Mouse (Mus musculus): Measurements from ENCODE around the gene Rgl2. TPM values are rescaled to one million over a fixed set of nuclear protein-coding genes. Genes with fewer than 3 reads are reported as not detected.

Gene Rgl2
- polyA plus RNA-seq, 1 experiment = 90.4 TPM

GRCm38 (mm10) chr17:33954646-33955554 lies 25.6 kb downstream of the Rgl2 start:
- H3K36me3 ChIP-seq (replicated peaks; ENCODE audit: low read length) = peaks cover 65% of the 10 kb centered on the region

GRCm38 (mm10) chr17:33955555-33956214 lies 26.3 kb downstream of the Rgl2 start, which contains the start of the genes Vps52 and Rps18:
TSS of gene Vps52 (plus strand) at chr17:33955812.
TSS of gene Rps18 (minus strand) at chr17:33956001.
- Histone ChIP-seq H3K4me3 (replicated peaks) (peak within 1 kb of the TSS; percentile 98), H3K4me1 (peaks cover 58% of the 10 kb centered on the region), H3K36me3 (replicated peaks; ENCODE audit: low read length) (peaks cover 64% of the 10 kb centered on the region), H3K27me3 (replicated peaks) (no peaks in the 10 kb centered on the region), H3K9me3 (no peaks in the 10 kb centered on the region)
- TF ChIP-seq FLI1 (IDR thresholded peaks at IDR 0.05; ENCODE audit: low read length) (peak; percentile 92), GATA1 (IDR thresholded peaks at IDR 0.05; ENCODE audit: borderline replicate concordance, low read length) (no peak)

More at GRCm38 (mm10) chr17:33954646-33955554, 25.6 kb downstream of the Rgl2 start:
- Histone ChIP-seq H3K4me3 (replicated peaks) (peak overlapping the region; percentile 98), H3K4me1 (peaks cover 66% of the 10 kb centered on the region), H3K9me3 (no peaks in the 10 kb centered on the region), H3K27me3 (replicated peaks) (no peaks in the 10 kb centered on the region)
- TF ChIP-seq GATA1 (IDR thresholded peaks at IDR 0.05; ENCODE audit: borderline replicate concordance, low read length) (no peak), FLI1 (IDR thresholded peaks at IDR 0.05; ENCODE audit: low read length) (no peak)

DNA sequence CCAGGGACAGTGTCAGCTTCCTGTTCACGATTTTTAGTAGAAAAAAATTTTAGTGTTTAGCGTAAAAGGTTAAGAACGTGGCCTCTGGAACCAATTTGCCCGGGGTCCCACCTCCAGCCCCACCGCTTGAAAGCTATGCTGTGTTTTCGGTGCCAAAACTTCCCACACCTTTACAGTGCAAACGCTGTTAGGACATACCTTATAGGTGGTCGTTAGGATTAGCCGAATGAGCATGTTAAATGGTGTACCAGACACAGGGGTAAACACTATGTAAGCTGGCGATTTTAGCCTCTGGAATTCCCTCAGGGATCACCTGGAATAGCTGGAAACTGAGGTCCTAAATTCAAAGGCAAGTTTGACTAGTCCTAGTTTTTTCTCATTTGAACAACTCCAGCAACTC lies 27.0 kb downstream of the Rgl2 start:
- TF ChIP-seq FLI1 (IDR thresholded peaks at IDR 0.05; ENCODE audit: low read length) (no peak), GATA1 (IDR thresholded peaks at IDR 0.05; ENCODE audit: borderline replicate concordance, low read length) (no peak)

GRCm38 (mm10) chr17:33957493-33957892 lies 28.1 kb downstream of the Rgl2 start:
- H3K36me3 ChIP-seq (replicated peaks; ENCODE audit: low read length) = peaks cover 67% of the 10 kb centered on the region
- no peaks in the 10 kb centered on the region for H3K27me3 ChIP-seq (replicated peaks)
- H3K9me3 ChIP-seq = no peaks in the 10 kb centered on the region
- TF ChIP-seq FLI1 (IDR thresholded peaks at IDR 0.05; ENCODE audit: low read length) = no peak
- TF ChIP-seq GATA1 (IDR thresholded peaks at IDR 0.05; ENCODE audit: borderline replicate concordance, low read length) = no peak
- H3K4me1 ChIP-seq = peaks cover 40% of the 10 kb centered on the region
- no peak overlapping the region for H3K4me3 ChIP-seq (replicated peaks)

More for the DNA sequence above, 27.0 kb downstream of the Rgl2 start:
- H3K27me3 ChIP-seq (replicated peaks) = no peaks in the 10 kb centered on the region
- H3K4me1 ChIP-seq = peaks cover 51% of the 10 kb centered on the region
- H3K9me3 ChIP-seq = no peaks in the 10 kb centered on the region
- peak overlapping the region; percentile 98 for H3K4me3 ChIP-seq (replicated peaks)
- H3K36me3 ChIP-seq (replicated peaks; ENCODE audit: low read length) = peaks cover 70% of the 10 kb centered on the region

- Histone ChIP-seq H3K4me1 (peaks cover 30% of the 10 kb centered on the region), H3K36me3 (replicated peaks; ENCODE audit: low read length) (peaks cover 67% of the 10 kb centered on the region), H3K4me3 (replicated peaks) (no peak overlapping the region), H3K9me3 (no peaks in the 10 kb centered on the region), H3K27me3 (replicated peaks) (no peaks in the 10 kb centered on the region)
- TF ChIP-seq GATA1 (IDR thresholded peaks at IDR 0.05; ENCODE audit: borderline replicate concordance, low read length) (no peak), FLI1 (IDR thresholded peaks at IDR 0.05; ENCODE audit: low read length) (no peak)
Measured at GRCm38 (mm10) chr17:33958451-33958850, 29.1 kb downstream of the Rgl2 start.

DNA sequence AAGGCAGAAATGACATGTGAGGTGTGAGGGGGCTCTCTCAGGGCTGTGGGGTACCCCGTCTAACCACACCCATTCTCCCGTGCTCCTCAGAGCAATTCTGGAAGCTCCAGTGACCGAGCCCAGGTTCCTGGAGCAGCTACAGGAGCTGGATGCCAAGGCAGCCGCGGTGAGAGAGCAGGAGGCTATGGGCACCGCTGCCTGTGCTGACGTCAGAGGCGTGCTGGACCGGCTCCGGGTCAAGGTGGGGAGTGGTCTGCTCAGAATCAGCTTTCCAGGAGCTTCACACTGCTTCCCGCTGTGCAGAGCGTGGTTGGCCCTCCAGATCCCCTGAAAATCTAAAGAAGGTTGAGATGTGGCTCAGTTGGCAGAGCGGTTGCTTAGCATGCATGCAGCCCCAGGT lies 29.8 kb downstream of the Rgl2 start:
- H3K27me3 ChIP-seq (replicated peaks) = no peaks in the 10 kb centered on the region
- H3K4me1 ChIP-seq = peaks cover 27% of the 10 kb centered on the region
- H3K36me3 ChIP-seq (replicated peaks; ENCODE audit: low read length) = peaks cover 63% of the 10 kb centered on the region
- no peaks in the 10 kb centered on the region for H3K9me3 ChIP-seq
- no peak overlapping the region for H3K4me3 ChIP-seq (replicated peaks)
- TF ChIP-seq FLI1 (IDR thresholded peaks at IDR 0.05; ENCODE audit: low read length) = no peak
- no peak for TF ChIP-seq GATA1 (IDR thresholded peaks at IDR 0.05; ENCODE audit: borderline replicate concordance, low read length)

DNA sequence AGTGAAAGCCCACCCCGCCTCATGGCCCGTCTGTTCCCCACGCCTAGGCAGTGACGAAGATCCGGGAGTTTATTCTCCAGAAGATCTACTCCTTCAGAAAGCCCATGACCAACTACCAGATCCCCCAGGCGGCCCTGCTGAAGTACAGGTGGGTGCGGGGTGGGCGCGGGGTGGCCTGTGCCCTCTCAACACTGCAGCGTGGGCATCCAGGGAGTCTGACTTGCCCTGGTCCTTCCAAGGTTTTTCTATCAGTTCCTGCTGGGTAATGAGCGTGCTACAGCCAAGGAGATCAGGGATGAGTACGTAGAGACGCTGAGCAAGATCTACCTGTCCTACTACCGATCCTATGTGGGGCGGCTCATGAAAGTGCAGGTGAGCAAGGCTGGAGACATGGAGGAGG lies 30.6 kb downstream of the Rgl2 start:
- H3K27me3 ChIP-seq (replicated peaks) = no peaks in the 10 kb centered on the region
- TF ChIP-seq FLI1 (IDR thresholded peaks at IDR 0.05; ENCODE audit: low read length) = no peak
- no peak for TF ChIP-seq GATA1 (IDR thresholded peaks at IDR 0.05; ENCODE audit: borderline replicate concordance, low read length)
- peaks cover 61% of the 10 kb centered on the region for H3K36me3 ChIP-seq (replicated peaks; ENCODE audit: low read length)
- no peaks in the 10 kb centered on the region for H3K9me3 ChIP-seq
- peaks cover 19% of the 10 kb centered on the region for H3K4me1 ChIP-seq
- H3K4me3 ChIP-seq (replicated peaks) = no peak overlapping the region

DNA sequence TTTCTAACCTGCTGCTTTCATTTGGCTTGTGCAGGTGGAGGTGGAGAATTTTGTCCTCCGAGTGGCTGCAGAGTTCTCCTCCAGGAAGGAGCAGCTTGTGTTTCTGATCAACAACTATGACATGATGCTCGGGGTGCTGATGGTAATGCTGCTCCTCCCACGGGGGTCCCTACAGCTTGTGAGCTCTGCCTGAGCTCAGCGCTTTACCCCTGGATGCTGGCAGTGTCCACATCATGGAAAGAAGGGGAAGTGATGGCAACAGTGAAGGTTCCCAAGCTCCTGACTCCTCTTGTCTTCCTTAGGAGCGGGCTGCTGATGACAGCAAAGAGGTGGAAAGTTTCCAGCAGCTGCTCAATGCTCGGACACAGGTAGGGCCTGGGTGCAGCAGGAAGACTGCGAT lies 33.5 kb downstream of the Rgl2 start:
- H3K36me3 ChIP-seq (replicated peaks; ENCODE audit: low read length) = peaks cover 72% of the 10 kb centered on the region
- peaks cover 6% of the 10 kb centered on the region for H3K4me1 ChIP-seq
- H3K9me3 ChIP-seq = no peaks in the 10 kb centered on the region
- TF ChIP-seq FLI1 (IDR thresholded peaks at IDR 0.05; ENCODE audit: low read length) = no peak
- TF ChIP-seq GATA1 (IDR thresholded peaks at IDR 0.05; ENCODE audit: borderline replicate concordance, low read length) = no peak
- H3K4me3 ChIP-seq (replicated peaks) = no peak overlapping the region
- H3K27me3 ChIP-seq (replicated peaks) = peaks cover 2% of the 10 kb centered on the region

DNA sequence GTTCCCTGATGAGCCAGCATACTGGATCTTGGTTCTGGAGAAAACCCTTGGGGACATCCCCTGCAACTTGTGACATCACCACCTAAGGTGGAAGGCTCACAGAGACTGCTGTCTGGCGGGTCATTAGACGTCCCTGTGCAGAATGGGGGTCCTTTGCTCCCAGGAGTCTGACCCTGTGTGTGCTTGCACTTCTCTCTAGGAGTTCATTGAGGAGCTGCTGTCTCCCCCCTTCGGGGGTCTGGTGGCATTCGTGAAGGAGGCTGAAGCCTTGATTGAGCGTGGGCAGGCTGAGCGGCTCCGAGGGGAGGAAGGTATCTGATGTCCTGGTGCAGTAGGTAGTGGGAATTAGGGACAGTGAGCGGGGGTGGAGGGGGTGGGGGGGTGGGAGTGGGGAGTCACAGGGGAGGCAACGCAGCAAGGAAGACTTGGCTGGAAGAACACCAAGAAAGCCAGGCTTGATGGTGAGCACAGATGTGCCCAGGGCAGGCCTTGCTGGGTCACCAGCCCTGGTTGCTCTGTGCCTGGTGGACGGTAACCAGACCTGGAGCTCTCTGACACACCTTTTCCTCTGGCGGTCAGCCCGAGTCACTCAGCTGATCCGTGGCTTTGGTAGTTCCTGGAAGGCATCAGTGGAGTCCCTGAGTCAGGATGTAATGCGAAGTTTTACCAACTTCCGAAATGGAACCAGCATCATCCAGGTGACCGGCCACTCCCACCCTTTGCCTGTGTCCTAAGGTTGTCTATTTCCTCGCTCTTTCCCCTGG lies 35.9 kb downstream of the Rgl2 start:
- TF ChIP-seq GATA1 (IDR thresholded peaks at IDR 0.05; ENCODE audit: borderline replicate concordance, low read length) (no peak), FLI1 (IDR thresholded peaks at IDR 0.05; ENCODE audit: low read length) (no peak)
- Histone ChIP-seq H3K36me3 (replicated peaks; ENCODE audit: low read length) (peaks cover 48% of the 10 kb centered on the region), H3K4me3 (replicated peaks) (no peak overlapping the region), H3K4me1 (peaks cover 7% of the 10 kb centered on the region), H3K9me3 (peaks cover 4% of the 10 kb centered on the region), H3K27me3 (replicated peaks) (peaks cover 2% of the 10 kb centered on the region)
